Mouse (Mus musculus) bone marrow, adult 2 months (tissue): ENCODE results near the gene E330017A01Rik. TPM values are rescaled to one million over a fixed set of nuclear protein-coding genes. Genes with fewer than 3 reads are reported as not detected.

Source experiments
- H3K27ac ChIP-seq: fragments of 200-500 bp; 2 replicates; pipeline ENCODE4 v1.5.1; 2012; ENCODE audit warnings: low read depth, mild to moderate bottlenecking, control low read depth, inconsistent platforms, low read length; ENCODE audit not compliant: control insufficient read depth, poor library complexity, insufficient read depth
- H3K4me1 ChIP-seq: fragments of 200-500 bp; 2 replicates; pipeline ENCODE4 v1.6.1; 2011; ENCODE audit warnings: low read length; ENCODE audit not compliant: control insufficient read depth, insufficient read depth
- H3K4me3 ChIP-seq: fragments of 200-500 bp; replicated peaks from 2 replicates; pipeline ENCODE3; 2011; ENCODE audit warnings: mild to moderate bottlenecking, low read depth, low read length, control low read depth; ENCODE audit not compliant: control insufficient read depth
- CTCF ChIP-seq: fragments of 200-500 bp; IDR thresholded peaks from 2 replicates; pipeline ENCODE4 v1.5.1; 2011; ENCODE audit warnings: low read length, control low read depth; ENCODE audit not compliant: control insufficient read depth, insufficient read depth
- POLR2A ChIP-seq: fragments of 200-500 bp; IDR thresholded peaks from 2 replicates; pipeline ENCODE4 v1.6.1; 2011; ENCODE audit warnings: low read depth, mild to moderate bottlenecking, control low read depth, low read length, borderline replicate concordance; ENCODE audit not compliant: control insufficient read depth
- WGBS: fragments of 180-500 bp; shearing (Covaris S2); methylation state at CpG from one replicate; pipeline ENCODE4 v1.1.7; 2018; 5-methylcytosine and 5-hydroxymethylcytosine counted together
- polyA plus RNA-seq: library from polyadenylated mRNA; stranded (reverse); fragments of >200 nt; gene quantifications from 2 replicates; pipeline ENCODE4 v1.2.4, GENCODE M21; 2011; ENCODE audit warnings: low replicate concordance; ENCODE audit not compliant: missing spikeins, insufficient read depth, insufficient read length

Gene E330017A01Rik
- polyA plus RNA-seq, 1 experiment, result not detected

GRCm38 (mm10) chr16:58656526-58656925, 18.0 kb upstream of the E330017A01Rik start:
- H3K27ac ChIP-seq, result no peak overlapping the region
- TF ChIP-seq CTCF (no peak), POLR2A (no peak)
- WGBS, result 90% methylated on average over 4 of the region's 4 CpGs
- H3K4me3 ChIP-seq, result no peak overlapping the region
- H3K4me1 ChIP-seq, result no peaks in the 10 kb centered on the region; the same call in 1 of the 2 replicates

- no peaks in the 10 kb centered on the region; the same call in 1 of the 2 replicates for H3K4me1 ChIP-seq
- no peak overlapping the region for H3K27ac ChIP-seq
- H3K4me3 ChIP-seq, result no peak overlapping the region
- TF ChIP-seq POLR2A, result no peak
- TF ChIP-seq CTCF, result no peak
Measured at GRCm38 (mm10) chr16:58655751-58656150, 17.2 kb upstream of the E330017A01Rik start.

DNA sequence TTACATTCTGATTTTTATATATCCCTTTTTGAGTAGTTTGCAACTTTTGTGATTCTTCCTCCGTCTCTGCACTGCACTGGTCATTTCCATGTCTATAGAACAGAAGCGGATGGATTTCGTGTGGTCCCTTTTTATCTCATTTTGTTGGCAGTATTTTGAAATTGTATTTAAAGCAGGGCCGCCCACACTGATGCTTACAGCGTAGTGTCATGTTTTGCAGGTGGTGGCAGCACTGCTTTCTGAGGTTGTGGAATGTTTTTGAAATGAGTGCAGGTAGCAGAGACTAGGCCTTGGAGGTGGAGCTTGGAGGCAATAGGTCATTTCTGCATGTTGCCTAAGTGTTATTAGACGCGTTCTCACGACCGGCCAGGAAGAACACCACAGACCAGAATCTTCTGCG, 11.4 kb upstream of the E330017A01Rik start:
- no peaks in the 10 kb centered on the region for H3K4me1 ChIP-seq
- no peak overlapping the region for H3K27ac ChIP-seq
- no peak overlapping the region for H3K4me3 ChIP-seq
- 95% methylated on average over 10 of the region's 10 CpGs for WGBS
- TF ChIP-seq CTCF, result no peak
- TF ChIP-seq POLR2A, result no peak

GRCm38 (mm10) chr16:58638016-58638415, 523 bp downstream of the E330017A01Rik start:
- TF ChIP-seq CTCF (no peak), POLR2A (no peak)
- 60% methylated on average over 7 of the region's 7 CpGs for WGBS
- no peak overlapping the region for H3K4me3 ChIP-seq
- no peaks in the 10 kb centered on the region for H3K4me1 ChIP-seq
- no peak overlapping the region for H3K27ac ChIP-seq

DNA sequence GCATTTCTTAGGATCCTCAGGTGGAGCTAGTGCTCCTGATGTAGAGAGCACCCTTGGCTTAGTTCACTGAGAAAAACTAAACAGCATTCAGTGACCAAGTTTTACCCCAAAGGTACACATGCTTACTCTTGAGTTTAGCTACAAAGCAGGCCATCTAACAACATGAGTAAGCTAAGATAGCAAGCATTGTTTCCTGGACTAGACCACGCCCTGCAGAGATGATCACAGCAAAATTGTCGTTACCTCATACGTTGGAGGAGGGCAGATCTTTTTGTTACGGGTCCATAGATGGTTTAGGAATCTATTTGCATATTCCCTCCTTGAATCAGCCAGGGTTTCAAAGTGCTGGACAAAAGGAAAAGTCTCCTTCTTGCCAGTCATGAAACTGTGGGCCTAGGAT, 1.1 kb downstream of the E330017A01Rik start:
- WGBS, result 62% methylated on average over 4 of the region's 4 CpGs
- Histone ChIP-seq H3K4me1 (no peaks in the 10 kb centered on the region), H3K4me3 (no peak overlapping the region), H3K27ac (no peak overlapping the region)
- TF ChIP-seq POLR2A (no peak), CTCF (no peak)

GRCm38 (mm10) chr16:58635866-58636265, 2.7 kb downstream of the E330017A01Rik start:
- TF ChIP-seq POLR2A, result no peak
- TF ChIP-seq CTCF, result no peak
- H3K27ac ChIP-seq, result no peak overlapping the region
- H3K4me1 ChIP-seq, result no peaks in the 10 kb centered on the region
- WGBS, result 77% methylated on average over 2 of the region's 2 CpGs
- H3K4me3 ChIP-seq, result no peak overlapping the region

DNA sequence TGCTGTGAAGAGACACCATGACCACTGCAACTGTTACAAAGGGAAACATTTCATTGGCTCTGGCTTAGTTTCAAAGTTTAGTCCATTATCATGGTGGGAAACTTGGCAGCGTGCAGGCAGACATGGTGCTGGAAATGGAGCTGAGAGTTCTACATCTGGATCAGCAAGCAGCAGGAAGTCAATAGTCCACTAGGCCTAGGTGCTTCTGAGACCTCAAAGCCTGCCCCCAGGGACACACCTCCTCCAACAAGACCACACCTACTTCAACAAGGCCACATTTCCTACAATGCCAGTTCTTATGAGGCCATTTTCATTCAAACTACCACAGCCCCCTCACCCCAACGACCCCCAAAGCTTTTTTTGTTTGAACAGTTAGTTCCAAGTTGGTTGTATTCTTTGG, 8.8 kb downstream of the E330017A01Rik start:
- H3K4me3 ChIP-seq, result no peak overlapping the region
- H3K27ac ChIP-seq, result no peak overlapping the region
- no peak for TF ChIP-seq CTCF
- TF ChIP-seq POLR2A, result no peak
- WGBS, result 55% methylated on average over 2 of the region's 2 CpGs
- no peaks in the 10 kb centered on the region; the same call in 1 of the 2 replicates for H3K4me1 ChIP-seq

GRCm38 (mm10) chr16:58628968-58629367, 9.6 kb downstream of the E330017A01Rik start:
- no peak for TF ChIP-seq POLR2A
- TF ChIP-seq CTCF, result no peak
- Histone ChIP-seq H3K27ac (no peak overlapping the region), H3K4me3 (no peak overlapping the region), H3K4me1 (no peaks in the 10 kb centered on the region; the same call in 1 of the 2 replicates)
- WGBS, result 79% methylated on average over 5 of the region's 5 CpGs

DNA sequence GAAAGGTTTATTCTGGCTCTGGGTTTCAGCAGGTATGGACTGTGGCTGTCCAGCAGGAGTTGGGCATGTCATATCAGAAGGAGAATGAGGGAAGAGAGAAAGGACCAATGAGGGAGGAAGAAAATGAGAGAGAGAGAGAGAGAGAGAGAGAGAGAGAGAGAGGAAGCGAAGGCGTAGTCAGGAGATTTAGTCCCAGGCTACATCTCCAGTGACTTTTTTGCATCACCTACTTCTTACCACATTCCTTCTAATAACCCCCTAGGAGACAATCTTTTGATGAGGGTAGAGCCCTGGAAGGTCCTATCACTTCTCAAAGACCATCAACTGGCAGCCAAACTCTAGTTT, 10.2 kb downstream of the E330017A01Rik start:
- no peak for TF ChIP-seq CTCF
- no peak for TF ChIP-seq POLR2A
- Histone ChIP-seq H3K4me1 (no peaks in the 10 kb centered on the region; the same call in 1 of the 2 replicates), H3K4me3 (no peak overlapping the region), H3K27ac (no peak overlapping the region)
- WGBS, result 85% methylated on average over 2 of the region's 2 CpGs

- H3K27ac ChIP-seq, result no peak overlapping the region
Measured at GRCm38 (mm10) chr16:58627597-58628335, 10.8 kb downstream of the E330017A01Rik start.

More at GRCm38 (mm10) chr16:58627597-58628335, 10.8 kb downstream of the E330017A01Rik start:
- WGBS, result 80% methylated on average over 4 of the region's 4 CpGs
- H3K4me1 ChIP-seq, result no peaks in the 10 kb centered on the region; the same call in 1 of the 2 replicates
- no peak for TF ChIP-seq POLR2A
- no peak for TF ChIP-seq CTCF
- H3K4me3 ChIP-seq, result no peak overlapping the region
